Mouse (Mus musculus): Measurements from ENCODE around the gene Zfp866.

Gene Zfp866

GRCm38 (mm10) chr8:69796721-69797345 is 5.9 kb upstream of the Zfp866 start:
- no peak for DNase-seq

GRCm38 (mm10) chr8:69794901-69795300 is 3.9 kb upstream of the Zfp866 start:
- DNase-seq = no peak

DNA sequence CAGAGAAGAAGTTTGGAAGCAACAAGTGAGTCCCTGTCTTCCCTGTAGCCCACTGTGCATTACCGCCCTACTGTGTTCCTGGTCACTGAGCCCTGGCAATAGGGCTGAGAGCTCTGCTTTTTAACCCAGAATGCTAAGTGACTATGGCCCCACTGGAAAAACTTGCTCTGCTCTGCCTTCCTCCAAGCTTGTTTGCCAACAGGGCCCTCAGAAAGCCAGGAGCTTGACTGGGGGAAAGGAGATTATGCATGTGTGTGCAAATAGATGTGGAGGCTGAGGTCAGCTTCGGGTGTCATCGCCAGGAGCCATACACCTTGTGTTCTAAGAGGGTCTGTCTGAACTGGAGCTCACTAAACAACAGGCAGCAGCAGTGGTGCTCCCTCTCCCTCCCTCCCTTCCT is 3.1 kb upstream of the Zfp866 start:
- DNase-seq = no peak

DNA sequence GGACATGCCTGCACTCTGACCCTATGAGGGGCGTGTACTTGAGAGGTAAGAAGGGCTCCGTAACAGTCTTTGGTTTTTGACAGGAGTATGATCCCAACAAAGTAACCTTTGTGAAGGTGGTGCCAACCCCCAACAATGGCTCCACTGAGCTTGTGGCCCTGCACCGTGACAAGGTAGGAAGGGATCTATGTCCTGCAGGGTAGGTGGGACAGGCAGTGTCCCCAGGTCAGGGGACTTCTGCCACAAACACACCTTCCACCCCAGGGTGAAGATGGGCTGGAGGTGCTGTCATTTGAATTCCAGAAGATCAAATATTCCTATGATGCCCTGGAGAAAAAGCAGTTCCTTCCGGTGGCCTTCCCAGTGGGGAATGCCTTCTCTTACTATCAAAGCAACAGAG is 2.7 kb upstream of the Zfp866 start:
- DNase-seq = no peak

DNA sequence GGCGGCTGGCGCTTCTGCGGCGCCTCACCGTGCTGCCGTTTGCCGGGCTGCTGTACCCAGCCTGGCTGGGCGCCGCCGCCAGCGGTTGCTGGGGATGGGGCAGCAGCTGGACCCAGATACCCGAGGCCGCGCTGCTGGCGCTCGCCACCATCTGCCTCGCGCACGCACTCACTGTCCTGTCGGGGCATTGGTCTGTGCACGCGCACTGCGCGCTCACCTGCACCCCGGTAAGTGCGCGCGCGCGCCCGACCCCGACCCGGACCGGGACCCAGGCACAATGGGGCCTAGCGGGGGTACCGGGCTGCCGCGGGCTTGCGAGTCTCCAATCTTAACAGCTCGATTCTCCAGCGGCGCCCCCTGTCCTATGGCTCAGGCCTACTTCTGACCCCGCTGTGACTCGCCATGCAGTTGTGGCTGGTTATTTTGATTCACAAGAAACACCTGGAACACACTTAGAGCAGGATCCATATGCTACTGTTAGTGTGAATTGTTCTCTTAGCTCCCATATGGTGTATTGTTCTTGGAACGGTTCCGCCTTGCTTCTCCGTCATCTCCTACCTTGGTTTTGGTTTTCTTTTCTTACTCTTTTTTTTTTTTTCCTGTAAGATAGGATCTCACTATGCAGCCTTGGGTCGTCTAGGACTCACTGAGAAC is 564 bp upstream of the Zfp866 start:
- DNase-seq = peak; percentile 40

DNA sequence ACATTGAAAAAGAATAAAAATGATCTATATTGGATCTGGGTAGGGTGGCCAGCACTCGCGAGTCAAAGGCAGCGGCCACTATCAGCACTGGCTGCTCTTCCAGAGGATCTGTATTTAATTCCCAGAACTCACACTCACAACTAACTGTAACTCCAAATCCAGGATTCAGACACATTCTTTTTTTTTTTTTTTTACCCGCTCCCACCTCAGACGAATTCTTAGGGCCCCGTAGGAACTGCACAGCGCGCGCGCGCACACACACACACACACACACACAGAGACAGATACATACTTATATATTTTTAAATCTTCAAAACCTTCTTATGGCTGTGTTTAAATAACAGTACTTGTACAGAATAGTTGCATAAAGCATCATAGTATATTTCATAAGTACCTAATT is 614 bp downstream of the Zfp866 start:
- DNase-seq = no peak

GRCm38 (mm10) chr8:69789731-69790130 is 1.2 kb downstream of the Zfp866 start:
- no peak for DNase-seq

DNA sequence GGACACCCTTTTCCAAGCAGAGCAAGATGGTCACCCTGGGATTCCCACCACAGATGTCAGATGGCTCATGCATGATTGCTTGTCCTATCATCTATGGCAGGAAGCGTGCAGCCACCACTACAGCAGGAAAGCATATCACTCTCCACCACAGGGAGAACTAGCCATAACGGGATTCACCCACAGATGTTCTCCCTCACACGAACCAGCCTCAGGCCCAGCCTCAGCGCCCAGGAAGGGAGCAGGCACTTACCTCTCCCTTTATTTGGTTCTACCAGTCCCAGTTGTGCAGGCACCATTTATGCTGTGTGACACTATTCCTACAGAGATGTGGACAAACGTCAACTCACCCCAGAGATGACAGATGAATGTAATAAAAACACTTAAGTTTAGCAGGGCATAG is 1.9 kb downstream of the Zfp866 start:
- no peak for DNase-seq

GRCm38 (mm10) chr8:69777111-69777510 is 13.9 kb downstream of the Zfp866 start:
- DNase-seq = no peak

- DNase-seq = no peak
Observed at GRCm38 (mm10) chr8:69775149-69775534, 15.8 kb downstream of the Zfp866 start.

- peak; percentile 81 for DNase-seq
Observed at GRCm38 (mm10) chr8:69774503-69775148, 16.4 kb downstream of the Zfp866 start, which contains the start of gene Gm20422. Gene Gm20422, minus strand, starts transcription at chr8:69774886.

- DNase-seq = no peak
Observed at GRCm38 (mm10) chr8:69772106-69772505, 18.9 kb downstream of the Zfp866 start.

GRCm38 (mm10) chr8:69771221-69771620 is 19.8 kb downstream of the Zfp866 start:
- no peak for DNase-seq

DNA sequence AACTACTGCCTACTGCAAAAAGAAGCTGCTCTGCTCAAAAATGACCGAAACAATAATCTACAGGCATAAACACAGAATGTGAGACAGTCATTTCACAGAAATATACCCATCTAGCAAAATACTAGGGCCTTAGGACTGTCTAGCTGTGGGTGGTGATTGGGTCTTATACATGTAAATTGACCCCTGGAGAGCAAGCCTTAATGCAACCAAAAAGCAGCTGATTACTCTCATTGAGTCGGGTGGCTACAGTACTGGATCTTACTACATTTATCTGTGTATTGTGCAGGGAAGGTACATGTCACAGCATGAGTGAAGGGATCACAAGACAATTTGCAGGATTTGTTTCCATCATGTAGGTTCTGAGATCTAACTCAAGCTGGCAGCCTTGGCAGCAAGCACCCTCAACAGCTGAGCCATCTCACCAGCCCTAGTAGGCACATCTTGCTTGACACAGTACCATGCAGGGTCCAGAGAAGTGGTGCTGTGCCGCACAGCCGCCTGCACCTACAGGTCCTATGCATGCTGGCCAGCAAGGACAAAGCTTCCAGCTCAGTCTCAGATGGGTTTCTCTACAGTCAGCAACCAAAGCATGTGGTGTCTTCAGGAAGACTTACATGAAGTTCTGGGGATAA is 29.0 kb downstream of the Zfp866 start:
- DNase-seq = no peak

- DNase-seq = no peak
Observed at GRCm38 (mm10) chr8:69758316-69758715, 32.7 kb downstream of the Zfp866 start.

- DNase-seq = no peak
Observed at GRCm38 (mm10) chr8:69752437-69752836, 38.5 kb downstream of the Zfp866 start.

DNA sequence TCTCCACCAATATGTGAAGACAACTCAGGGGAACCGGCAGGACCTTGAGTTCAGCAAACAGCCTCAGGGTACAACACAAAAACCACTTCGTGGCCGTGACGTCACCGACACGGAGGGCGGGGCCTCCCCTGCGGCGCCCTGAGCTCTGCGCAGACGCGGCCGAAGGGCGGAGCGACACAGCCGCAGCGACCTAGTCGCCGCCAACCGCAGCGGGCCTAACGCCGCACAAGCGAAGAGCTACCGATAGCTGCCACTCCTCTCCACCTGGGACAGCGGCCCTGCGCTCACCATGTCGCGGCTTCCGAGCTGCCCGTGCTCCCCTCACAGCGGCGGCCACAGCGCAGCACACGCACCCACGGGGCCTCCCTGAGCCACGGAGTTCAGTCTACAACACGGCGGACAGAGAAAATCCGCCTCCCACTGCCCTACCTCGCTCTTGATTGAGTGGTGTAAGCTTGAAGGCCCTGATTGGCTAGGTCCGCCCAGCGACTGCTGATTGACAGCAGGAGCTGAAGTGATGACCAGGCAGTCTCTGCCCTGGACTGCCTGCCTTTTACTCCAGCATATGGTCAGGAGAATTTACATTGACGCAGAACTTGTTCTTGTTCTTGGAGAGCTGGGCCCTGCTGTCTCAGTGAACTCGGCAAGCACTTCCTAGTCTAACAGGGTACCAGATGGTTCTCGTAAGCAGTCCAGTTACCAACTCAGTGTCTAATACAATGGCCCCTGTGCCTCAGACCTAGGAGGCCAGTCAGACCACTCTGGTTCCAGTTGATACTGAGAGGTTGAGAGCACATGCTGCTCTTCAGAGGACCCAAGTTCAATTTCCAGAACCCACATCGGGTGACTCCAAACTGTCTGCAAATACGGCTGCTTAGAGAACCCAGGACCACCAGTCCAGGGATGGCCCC is 41.2 kb downstream of the Zfp866 start, which contains the start of gene Zfp963:
Gene Zfp963 (minus strand): TSS at position 427 of the 911 bp plus-strand sequence.
- peak; percentile 92 for DNase-seq

GRCm38 (mm10) chr8:69741231-69741630 is 49.7 kb downstream of the Zfp866 start:
- no peak for DNase-seq

GRCm38 (mm10) chr8:69740763-69741162 is 50.2 kb downstream of the Zfp866 start:
- DNase-seq = no peak

GRCm38 (mm10) chr8:69735495-69735894 is 55.5 kb downstream of the Zfp866 start:
- DNase-seq = no peak

DNA sequence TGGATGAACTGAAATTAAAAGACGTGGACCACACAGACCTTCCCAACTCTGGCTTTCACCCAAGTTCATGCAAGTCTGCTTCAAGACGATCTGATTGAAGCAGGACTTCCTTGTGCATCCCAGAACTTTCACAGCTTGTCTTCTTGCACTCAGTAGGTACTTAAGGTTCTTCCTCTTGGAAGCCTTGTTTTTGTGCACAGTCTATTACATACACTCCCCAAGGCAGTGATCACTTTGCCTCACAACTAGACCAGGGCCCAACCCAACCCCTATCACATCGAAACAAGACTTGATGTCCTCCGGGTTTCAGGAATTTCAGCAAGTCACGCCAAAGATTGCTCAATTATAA is 73.8 kb downstream of the Zfp866 start:
- no peak for DNase-seq

- DNase-seq = peak; percentile 93
Observed at GRCm38 (mm10) chr8:69716403-69717231, 74.4 kb downstream of the Zfp866 start.
